Mouse (Mus musculus) ES-E14 (cell line): ENCODE measurements around the gene Hypk. TPM values are rescaled to one million over a fixed set of nuclear protein-coding genes. Genes with fewer than 3 reads are reported as not detected.
A peak's percentile ranks its signal among the peaks of the same experiment; 100 is the strongest.

ENCODE experiments used
- DNase-seq: peaks from one replicate; pipeline ENCODE4 v3.0.0-alpha.2; 2013; ENCODE audit warnings: low read depth, low spot score
- H3K27ac ChIP-seq: 2 replicates; pipeline ENCODE4 v1.5.1; 2012; ENCODE audit warnings: low read depth, mild to moderate bottlenecking, low read length, moderate library complexity, mixed read lengths; ENCODE audit not compliant: poor library complexity, insufficient read depth, severe bottlenecking
- H3K36me3 ChIP-seq: 2 replicates; pipeline ENCODE4 v1.6.1; 2012; ENCODE audit warnings: mild to moderate bottlenecking, low read length, moderate library complexity, mixed read lengths; ENCODE audit not compliant: control insufficient read depth, poor library complexity, insufficient read depth, severe bottlenecking
- H3K4me1 ChIP-seq, 2 experiments: fragments of 150-350 bp in 1 of 2; sonication (generic) in 1 of 2; 2 replicates each; pipeline ENCODE4 v1.6.1; 2012; ENCODE audit warnings: low read length in 2 of 2, mild to moderate bottlenecking in 1 of 2, mixed read lengths in 1 of 2; ENCODE audit not compliant: control insufficient read depth in 2 of 2, insufficient read depth in 2 of 2, poor library complexity in 1 of 2
- H3K4me3 ChIP-seq, 2 experiments: fragments of 150-350 bp in 1 of 2; sonication (generic) in 1 of 2; 2 replicates each; pipeline ENCODE4 v1.5.1; 2012; ENCODE audit warnings: low read length in 2 of 2, low read depth in 1 of 2, mild to moderate bottlenecking in 1 of 2, mixed read lengths in 1 of 2; ENCODE audit not compliant: insufficient read depth in 1 of 2, poor library complexity in 1 of 2, severe bottlenecking in 1 of 2
- H3K9ac ChIP-seq: 2 replicates; pipeline ENCODE4 v1.6.1; 2012; ENCODE audit warnings: low read depth, mild to moderate bottlenecking, low read length, mixed read lengths; ENCODE audit not compliant: poor library complexity, insufficient read depth, severe bottlenecking
- H3K9me3 ChIP-seq: fragments of 150-350 bp; sonication (generic); 2 replicates; pipeline ENCODE4 v1.6.1; 2012; ENCODE audit warnings: low read depth, mild to moderate bottlenecking, low read length; ENCODE audit not compliant: control insufficient read depth, insufficient read depth
- CHD2 ChIP-seq: IDR thresholded peaks from 2 replicates; pipeline ENCODE4 v1.6.1; 2014; ENCODE audit warnings: mild to moderate bottlenecking, low read depth, low read length, inconsistent platforms
- HCFC1 ChIP-seq: IDR thresholded peaks from 2 replicates; pipeline ENCODE4 v1.6.1; 2012; ENCODE audit warnings: low read length, inconsistent platforms, borderline replicate concordance; ENCODE audit not compliant: insufficient read depth
- MAFK ChIP-seq: IDR thresholded peaks from 2 replicates; pipeline ENCODE4 v1.6.1; 2014; ENCODE audit warnings: mild to moderate bottlenecking, low read depth, low read length, inconsistent platforms; ENCODE audit not compliant: insufficient read depth
- ZC3H11A ChIP-seq: IDR thresholded peaks from 2 replicates; pipeline ENCODE4 v1.6.1; 2012; ENCODE audit warnings: low read depth, mild to moderate bottlenecking, inconsistent platforms, low read length, borderline replicate concordance
- ZNF384 ChIP-seq: IDR thresholded peaks from 2 replicates; pipeline ENCODE4 v1.6.1; 2012; ENCODE audit warnings: low read depth, low read length, inconsistent platforms
- in situ Hi-C, 2 experiments: fragments of 600-800 bp; cut with MboI; formaldehyde crosslinking; loops; one replicate each; pipeline ENCODE4 v1.15.1; 2025; ENCODE audit warnings: low sequenced_read_pairs in 2 of 2, inconsistent platforms in 1 of 2; ENCODE audit not compliant: unreplicated experiment in 2 of 2
- total RNA-seq: library from RNA; depleted of rRNA; stranded (reverse); fragments of 300-350 nt; gene quantifications from 2 replicates; pipeline ENCODE4 v1.2.3, GENCODE M21; 2012

Hypk gene
- total RNA-seq, 1 experiment = 21.5 TPM

GRCm38 (mm10) chr2:121413387-121414042 lies 39.6 kb upstream of the Hypk start, which contains the start of the genes Pdia3 and Catsper2:
Gene Pdia3 (plus strand): TSS chr2:121413775.
Gene Catsper2 (minus strand): TSS chr2:121413792.
- in situ Hi-C loops = no loop called here
- peaks cover 3 to 6% of the 10 kb centered on the region in 2 experiments; a peak in 3 of 4 replicates for H3K4me1 ChIP-seq
- H3K9ac ChIP-seq = peak within 1 kb of the TSS; percentile 99
- H3K9me3 ChIP-seq = no peaks in the 10 kb centered on the region
- peak within 1 kb of the TSS; percentile 94 for H3K27ac ChIP-seq
- peaks cover 5% of the 10 kb centered on the region for H3K36me3 ChIP-seq
- TF ChIP-seq HCFC1 (peak; percentile 41), ZNF384 (no peak)
- H3K4me3 ChIP-seq = peak within 1 kb of the TSS; percentile 90 to 99
- peak; percentile 86 for DNase-seq

GRCm38 (mm10) chr2:121414139-121414685 lies 38.9 kb upstream of the Hypk start:
- peaks cover 3 to 6% of the 10 kb centered on the region in 2 experiments; a peak in 3 of 4 replicates for H3K4me1 ChIP-seq
- H3K27ac ChIP-seq = peak overlapping the region; percentile 94
- peak; percentile 47 for DNase-seq
- H3K9ac ChIP-seq = peak overlapping the region; percentile 99
- H3K36me3 ChIP-seq = peaks cover 5% of the 10 kb centered on the region
- TF ChIP-seq CHD2 = no peak
- TF ChIP-seq ZNF384 = peak; percentile 92
- H3K9me3 ChIP-seq = no peaks in the 10 kb centered on the region
- in situ Hi-C loops = no loop called here
- peak overlapping the region; percentile 90 to 99 for H3K4me3 ChIP-seq

DNA sequence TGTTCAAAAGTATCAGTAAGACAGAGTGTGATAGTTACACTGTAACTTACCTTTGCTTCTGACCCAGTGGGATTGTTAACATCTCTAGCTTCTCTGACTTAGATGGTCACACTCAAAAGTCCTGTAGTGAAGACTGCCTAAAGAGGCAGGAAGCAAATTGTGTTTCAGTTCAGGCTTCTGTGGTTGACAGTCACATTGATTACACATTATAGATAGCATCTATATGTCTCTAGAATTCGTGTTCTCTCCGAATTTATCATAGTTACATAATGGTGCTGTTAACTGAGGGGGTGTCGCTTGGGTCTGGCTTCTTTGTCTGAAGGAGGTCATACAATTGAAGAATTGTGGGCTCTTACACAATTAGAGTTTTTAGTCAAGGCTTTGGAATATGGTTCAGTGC lies 38.0 kb upstream of the Hypk start:
- Histone ChIP-seq H3K9me3 (no peaks in the 10 kb centered on the region), H3K27ac (no peak overlapping the region), H3K9ac (no peak overlapping the region), H3K4me3 (peak overlapping the region; percentile 25 to 90; a peak in 3 of 4 replicates), H3K4me1 (peaks cover 3 to 6% of the 10 kb centered on the region in 2 experiments; a peak in 3 of 4 replicates), H3K36me3 (peaks cover 5% of the 10 kb centered on the region)
- TF ChIP-seq CHD2 (no peak), HCFC1 (no peak), ZNF384 (no peak), ZC3H11A (no peak), MAFK (no peak)
- DNase-seq = no peak
- in situ Hi-C loops = no loop called here

GRCm38 (mm10) chr2:121415591-121415990 lies 37.5 kb upstream of the Hypk start:
- Histone ChIP-seq H3K36me3 (peaks cover 7% of the 10 kb centered on the region), H3K4me3 (peak overlapping the region in 1 of 2 experiments; percentile 25; a peak in 1 of 4 replicates), H3K4me1 (peaks cover 3 to 6% of the 10 kb centered on the region in 2 experiments; a peak in 3 of 4 replicates), H3K9ac (no peak overlapping the region; the same call in 1 of the 2 replicates), H3K9me3 (no peaks in the 10 kb centered on the region), H3K27ac (no peak overlapping the region)
- TF ChIP-seq CHD2 = no peak
- no peak for TF ChIP-seq ZNF384
- TF ChIP-seq ZC3H11A = no peak
- no peak for TF ChIP-seq MAFK
- no peak for TF ChIP-seq HCFC1
- in situ Hi-C loops = no loop called here
- no peak for DNase-seq

- peaks cover 8% of the 10 kb centered on the region for H3K36me3 ChIP-seq
- in situ Hi-C loops = no loop called here
- no peak overlapping the region for H3K9ac ChIP-seq
- H3K27ac ChIP-seq = no peak overlapping the region
- DNase-seq = no peak
- H3K4me3 ChIP-seq = no peak overlapping the region
- H3K9me3 ChIP-seq = no peaks in the 10 kb centered on the region
- TF ChIP-seq MAFK (no peak), CHD2 (no peak), ZC3H11A (no peak), ZNF384 (no peak), HCFC1 (no peak)
- peaks cover 3 to 6% of the 10 kb centered on the region in 2 experiments; a peak in 3 of 4 replicates for H3K4me1 ChIP-seq
Observed at GRCm38 (mm10) chr2:121416356-121416755, 36.7 kb upstream of the Hypk start.
